Mouse (Mus musculus): ENCODE measurements around the gene Gm11992.

- TF ChIP-seq POLR2A (IDR thresholded peaks at IDR 0.05; ENCODE audit: borderline replicate concordance, insufficient read depth, low read length) (no peak), CTCF (IDR thresholded peaks at IDR 0.05; ENCODE audit: borderline replicate concordance, insufficient read depth, low read depth, low read length) (no peak)
Observed at GRCm38 (mm10) chr11:9113189-9113588, 64.8 kb downstream of the Gm11992 start.

Measured in cerebellum, adult 2 months (tissue).